ENCODE assay signal across 14 mouse cellular contexts in genomic region chr11:118452955-118453354, GRCm38 (mm10). TPM values are rescaled to one million over a fixed set of nuclear protein-coding genes. Genes with fewer than 3 reads are reported as not detected.
"Had no signal": no experiment of that assay in that cellular context is flagged by ENCODE, and none has a peak within 500 bp of the region (broad histone marks: within the 10 kb centered on the region; RNA-seq: fewer than 3 reads in every experiment).

No protein-coding gene starts in this region.

- DNase-seq: lung, embryonic 14.5 days; lung, postnatal 10 days; lung, postnatal 4 days; midbrain, embryonic 14.5 days; retina, postnatal 1 day; right cerebral cortex, adult 18-20 months; right cerebral cortex, postnatal 25 days; right cerebral cortex, postnatal 4 days; spleen, adult 18-20 months; thymus, adult 18-20 months; thymus, postnatal 14 days; thymus, postnatal 36 days had no signal

RNA-seq across cellular contexts. Expression of gene C1qtnf1, which starts 25.0 kb away (rescaled TPM):
- total RNA-seq: megakaryocyte, adult 5-6 weeks; megakaryocyte-erythroid progenitor cell, adult 5-6 weeks had no signal
